Mouse (Mus musculus): Measurements from ENCODE around the gene Nfyb.
A peak's percentile ranks its signal among the peaks of the same experiment; 100 is the strongest.

The Nfyb gene

GRCm38 (mm10) chr10:82741876-82742275, 22.1 kb downstream of the Nfyb start:
- DNase-seq: peak; percentile 15

- no peak for DNase-seq
Measured at GRCm38 (mm10) chr10:82741354-82741753, 22.6 kb downstream of the Nfyb start.

- DNase-seq: no peak
Measured at GRCm38 (mm10) chr10:82699296-82699941, 64.5 kb downstream of the Nfyb start.

DNA sequence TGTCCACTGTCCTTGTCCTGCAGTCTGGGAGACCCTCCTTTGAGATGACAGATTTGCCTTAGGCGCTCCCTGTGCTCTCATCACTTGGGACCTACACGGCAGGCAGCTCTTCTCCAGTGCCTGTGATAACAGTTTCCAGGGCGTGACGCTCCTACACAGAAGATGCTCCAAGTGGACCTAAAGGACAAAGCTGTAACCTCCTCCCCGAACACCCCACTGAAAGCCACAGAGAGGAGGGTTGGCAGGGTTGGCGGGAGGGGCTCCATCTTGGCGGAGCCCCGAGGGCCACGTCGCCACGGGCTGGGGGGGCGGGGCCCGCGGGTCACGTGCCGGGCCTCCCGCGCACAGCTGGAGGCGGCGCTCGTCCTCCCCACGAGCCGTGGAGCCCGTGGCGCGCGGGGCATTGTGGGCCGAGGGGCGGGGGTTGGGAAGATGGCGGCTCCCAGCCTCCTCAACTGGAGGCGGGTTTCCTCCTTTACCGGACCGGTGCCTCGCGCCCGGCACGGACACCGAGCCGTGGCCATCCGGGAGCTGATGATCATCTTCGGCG, 65.2 kb downstream of the Nfyb start:
- peak; percentile 99 for DNase-seq

All from heart, adult 11 months (tissue).